Mouse (Mus musculus): ENCODE data around the gene Thap4. TPM values are rescaled to one million over a fixed set of nuclear protein-coding genes. Genes with fewer than 3 reads are reported as not detected.

The Thap4 gene
- total and polyA plus RNA-seq, 3 experiments, result 35.8 to 52.4 (median 50.2) TPM

DNA sequence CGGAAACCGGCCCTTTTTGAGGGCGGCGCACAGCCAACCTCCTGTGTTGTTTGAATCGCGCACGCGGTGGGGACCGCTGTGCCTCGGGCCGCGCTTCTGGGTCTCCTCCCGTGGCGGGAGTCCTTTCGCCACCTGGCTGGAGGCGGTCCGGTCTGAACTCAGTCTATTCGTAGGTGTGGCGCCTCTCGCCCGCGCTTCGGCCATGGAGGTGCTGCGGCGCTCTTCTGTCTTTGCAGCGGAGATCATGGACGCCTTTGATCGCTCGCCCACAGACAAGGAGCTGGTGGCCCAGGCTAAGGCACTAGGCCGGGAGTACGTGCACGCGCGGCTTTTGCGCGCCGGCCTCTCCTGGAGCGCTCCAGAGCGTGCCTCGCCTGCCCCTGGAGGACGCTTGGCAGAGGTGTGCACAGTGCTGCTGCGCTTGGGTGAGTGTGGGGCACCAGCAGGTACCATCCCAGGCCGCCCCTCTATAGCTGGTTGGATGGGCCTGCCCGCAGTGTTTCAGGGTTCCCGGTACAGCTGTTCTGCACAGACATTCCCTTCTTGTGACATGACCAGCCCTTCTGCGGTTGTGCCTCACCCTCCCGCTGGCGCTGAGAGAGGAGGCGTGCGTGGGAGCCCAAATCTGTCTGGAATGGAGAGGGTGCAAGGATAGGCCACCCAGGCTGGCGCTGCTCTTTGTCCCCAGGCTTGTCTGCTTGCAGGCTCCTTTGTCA is 68.3 kb downstream of the Thap4 start:
- Histone ChIP-seq H3K79me2 (replicated peaks; ENCODE audit: control insufficient read depth, extremely low read depth, insufficient read depth, poor library complexity, severe bottlenecking) (no peaks in the 10 kb centered on the region), H3K4me2 (ENCODE audit: insufficient read depth, low read depth, poor library complexity, severe bottlenecking) (peak overlapping the region; percentile 4; the same call in 1 of the 2 replicates), H3K27me3 (replicated peaks) (peaks cover 22% of the 10 kb centered on the region), H3K9ac (ENCODE audit: insufficient read depth, low read depth) (no peak overlapping the region), H3K9me3 (replicated peaks; ENCODE audit: low read length) (peaks cover 13% of the 10 kb centered on the region), H3K36me3 (replicated peaks in 1 of 2; ENCODE audit: control insufficient read depth in 1 of 2, insufficient read depth in 1 of 2, low read length in 1 of 2) (peaks cover 0 to 2% of the 10 kb centered on the region in 2 experiments), H3K4me3 (replicated peaks in 1 of 3; ENCODE audit: low read depth in 2 of 3, low read length in 2 of 3, poor library complexity in 1 of 3) (no peak overlapping the region), H3K4me1 (ENCODE audit: control insufficient read depth in 1 of 2, insufficient read depth in 2 of 2) (peaks cover 0 to 5% of the 10 kb centered on the region in 2 experiments; a peak in 1 of 4 replicates), H3K27ac (ENCODE audit: insufficient read depth, low read depth) (no peak overlapping the region)
- in situ Hi-C loops (cut with MboI; ENCODE audit: low pct_ligation_motif_present, low pct_unique_long_range_greater_than_20kb, low sequenced_read_pairs), result no loop called here
- TF ChIP-seq CTCF (conservative IDR thresholded peaks at IDR 0.05 in 1 of 2, IDR thresholded peaks at IDR 0.05 in 1 of 2; ENCODE audit: low read depth in 2 of 2, low read length in 2 of 2) (no peak), TBP (conservative IDR thresholded peaks at IDR 0.05; ENCODE audit: low read depth, low read length) (no peak), CHD1 (IDR thresholded peaks at IDR 0.05; ENCODE audit: low read depth, low read length) (no peak), NRF1 (IDR thresholded peaks at IDR 0.05; ENCODE audit: low read depth, low read length) (no peak), ELF1 (IDR thresholded peaks at IDR 0.05; ENCODE audit: low read depth, low read length) (no peak), KAT2A (IDR thresholded peaks at IDR 0.05; ENCODE audit: insufficient replicate concordance, low read length) (no peak), MAFK (IDR thresholded peaks at IDR 0.05; ENCODE audit: insufficient replicate concordance, low read length) (no peak), ZNF384 (IDR thresholded peaks at IDR 0.05; ENCODE audit: low read depth, low read length) (no peak), RCOR1 (conservative IDR thresholded peaks at IDR 0.05; ENCODE audit: low read depth, low read length) (no peak), PAX5 (IDR thresholded peaks at IDR 0.05; ENCODE audit: low read length) (no peak), ETS1 (conservative IDR thresholded peaks at IDR 0.05; ENCODE audit: low read depth, low read length) (no peak), E2F4 (IDR thresholded peaks at IDR 0.05; ENCODE audit: insufficient replicate concordance, low read depth, low read length) (no peak), IRF4 (IDR thresholded peaks at IDR 0.05; ENCODE audit: low read depth, low read length) (no peak)
- dilution Hi-C loops (cut with MboI; ENCODE audit: extremely low pct_ligation_motif_present, extremely low pct_unique_long_range_greater_than_20kb, low sequenced_read_pairs), result no loop called here
- no peak for DNase-seq (ENCODE audit: extremely low read depth)

DNA sequence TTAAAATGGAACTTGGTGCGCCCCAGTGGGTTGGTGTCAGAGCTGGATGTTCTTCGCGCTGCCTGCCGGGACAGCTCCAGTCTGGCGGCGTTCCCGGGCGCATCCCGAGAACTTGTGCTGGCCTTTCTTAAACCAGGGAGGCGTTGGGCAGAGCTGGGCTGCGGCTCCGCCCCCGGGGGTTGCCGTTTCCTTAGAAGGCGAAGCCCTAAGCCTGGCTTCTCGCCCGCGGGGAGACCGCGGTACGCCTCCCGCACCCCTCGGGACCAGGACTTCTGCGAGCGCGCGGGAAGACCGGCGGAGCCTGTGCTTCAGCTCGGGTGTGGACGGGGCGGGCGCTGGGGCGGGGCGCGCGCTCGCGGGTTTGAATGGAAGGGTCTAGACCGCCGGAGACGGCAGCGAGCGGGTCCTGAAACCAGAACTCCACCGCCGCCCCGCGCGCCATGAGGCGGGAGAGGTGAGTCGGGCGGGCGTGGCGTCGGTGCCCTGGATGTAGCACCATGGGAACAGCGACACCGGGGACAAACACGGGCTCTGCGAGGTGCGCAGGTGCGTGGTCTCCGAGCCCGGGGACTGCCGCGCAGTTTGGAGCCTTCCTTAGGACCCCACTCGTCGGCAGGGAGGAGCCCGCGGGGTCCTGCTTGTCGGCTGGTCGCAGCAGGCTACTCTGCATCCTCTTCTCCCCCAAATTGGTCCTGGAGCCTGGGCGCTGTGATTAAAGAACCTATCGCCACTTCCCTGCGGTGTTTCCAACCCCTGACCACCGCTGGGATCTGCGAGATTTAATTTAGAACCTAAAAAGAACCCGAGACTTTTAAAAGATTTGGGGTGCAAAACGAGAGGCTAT is 69.0 kb downstream of the Thap4 start, which contains the start of gene Bok:
Gene Bok, plus strand, starts transcription at position 260 of the 844 bp plus-strand sequence.
- Histone ChIP-seq H3K27me3 (replicated peaks) (peaks cover 22% of the 10 kb centered on the region), H3K9ac (ENCODE audit: insufficient read depth, low read depth) (no peak within 1 kb of the TSS), H3K9me3 (replicated peaks; ENCODE audit: low read length) (peaks cover 15% of the 10 kb centered on the region), H3K36me3 (replicated peaks in 1 of 2; ENCODE audit: control insufficient read depth in 1 of 2, insufficient read depth in 1 of 2, low read length in 1 of 2) (no peaks in the 10 kb centered on the region), H3K4me1 (ENCODE audit: control insufficient read depth in 1 of 2, insufficient read depth in 2 of 2) (peaks cover 0 to 5% of the 10 kb centered on the region in 2 experiments; a peak in 1 of 4 replicates), H3K4me3 (replicated peaks in 1 of 3; ENCODE audit: low read depth in 2 of 3, low read length in 2 of 3, poor library complexity in 1 of 3) (peak within 1 kb of the TSS in 1 of 3 experiments; percentile 11), H3K27ac (ENCODE audit: insufficient read depth, low read depth) (no peak within 1 kb of the TSS), H3K79me2 (replicated peaks; ENCODE audit: control insufficient read depth, extremely low read depth, insufficient read depth, poor library complexity, severe bottlenecking) (no peaks in the 10 kb centered on the region), H3K4me2 (ENCODE audit: insufficient read depth, low read depth, poor library complexity, severe bottlenecking) (peak within 1 kb of the TSS; percentile 4; the same call in 1 of the 2 replicates)
- dilution Hi-C loops (cut with MboI; ENCODE audit: extremely low pct_ligation_motif_present, extremely low pct_unique_long_range_greater_than_20kb, low sequenced_read_pairs) (no loop called here), in situ Hi-C loops (cut with MboI; ENCODE audit: low pct_ligation_motif_present, low pct_unique_long_range_greater_than_20kb, low sequenced_read_pairs) (no loop called here)
- no peak for DNase-seq (ENCODE audit: extremely low read depth)
- TF ChIP-seq USF2 (conservative IDR thresholded peaks at IDR 0.05; ENCODE audit: low read depth, low read length), result no peak
- TF ChIP-seq ETS1 (conservative IDR thresholded peaks at IDR 0.05; ENCODE audit: low read depth, low read length), result no peak
- no peak for TF ChIP-seq MEF2A (IDR thresholded peaks at IDR 0.05; ENCODE audit: borderline replicate concordance, low read depth, low read length)
- no peak for TF ChIP-seq SIN3A (IDR thresholded peaks at IDR 0.05; ENCODE audit: low read length)
- TF ChIP-seq TCF12 (IDR thresholded peaks at IDR 0.05; ENCODE audit: low read depth, low read length), result no peak
- no peak for TF ChIP-seq RAD21 (IDR thresholded peaks at IDR 0.05; ENCODE audit: low read depth, low read length)
- TF ChIP-seq CTCF (conservative IDR thresholded peaks at IDR 0.05 in 1 of 2, IDR thresholded peaks at IDR 0.05 in 1 of 2; ENCODE audit: low read depth in 2 of 2, low read length in 2 of 2), result no peak
- TF ChIP-seq SMC3 (IDR thresholded peaks at IDR 0.05; ENCODE audit: low read depth, low read length), result no peak
- TF ChIP-seq GABPA (IDR thresholded peaks at IDR 0.05; ENCODE audit: insufficient replicate concordance, low read depth, low read length), result no peak
- TF ChIP-seq POLR2A (IDR thresholded peaks at IDR 0.05; ENCODE audit: low read depth, low read length), result no peak
- TF ChIP-seq JUN (IDR thresholded peaks at IDR 0.05; ENCODE audit: insufficient read depth, low read depth, low read length), result no peak
- no peak for TF ChIP-seq MXI1 (IDR thresholded peaks at IDR 0.05; ENCODE audit: low read depth, low read length)
- no peak for TF ChIP-seq ZKSCAN1 (IDR thresholded peaks at IDR 0.05; ENCODE audit: borderline replicate concordance, low read depth, low read length)
